Mouse (Mus musculus) midbrain, embryonic 10.5 days (tissue): ENCODE data around the gene Lep. TPM values are rescaled to one million over a fixed set of nuclear protein-coding genes. Genes with fewer than 3 reads are reported as not detected.

ENCODE experiments used
- DNase-seq: peaks from one replicate; pipeline ENCODE4 v3.0.0-alpha.2; 2017; ENCODE audit warnings: low spot score
- H3K27ac ChIP-seq: fragments of 300-500 bp; sonication (generic); replicated peaks from 2 replicates; pipeline ENCODE4 v1.5.1; 2016; ENCODE audit warnings: mild to moderate bottlenecking
- H3K27me3 ChIP-seq: fragments of 300-500 bp; sonication (generic); 2 replicates; pipeline ENCODE4 v1.6.1; 2016; ENCODE audit warnings: low read depth, mild to moderate bottlenecking; ENCODE audit not compliant: poor library complexity, severe bottlenecking
- H3K36me3 ChIP-seq: fragments of 300-500 bp; sonication (generic); 2 replicates; pipeline ENCODE4 v1.6.1; 2016; ENCODE audit warnings: mild to moderate bottlenecking, moderate library complexity
- H3K4me1 ChIP-seq: fragments of 300-500 bp; sonication (generic); 2 replicates; pipeline ENCODE4 v1.6.1; 2016
- H3K4me3 ChIP-seq: fragments of 300-500 bp; sonication (generic); 2 replicates; pipeline ENCODE4 v1.5.1; 2016; ENCODE audit warnings: mild to moderate bottlenecking, moderate library complexity
- H3K9me3 ChIP-seq: fragments of 300-500 bp; sonication (generic); replicated peaks from 2 replicates; pipeline ENCODE4 v1.6.1; 2016; ENCODE audit warnings: mild to moderate bottlenecking
- whole genome bisulfite sequencing: fragments of 180-500 bp; shearing (Covaris S2); methylation state at CpG from one replicate; pipeline ENCODE4 v1.1.7; 2016; 5-methylcytosine and 5-hydroxymethylcytosine counted together
- polyA plus RNA-seq: library from polyadenylated mRNA; unstranded; fragments of >200 nt; fragmentation: Nextera tagmentation; extraction: Ambion mirVana; gene quantifications from 2 replicates; pipeline ENCODE4 v1.2.1, GENCODE M21; 2016

Lep gene
- polyA plus RNA-seq, 1 experiment from 2014 or later: not detected

GRCm38 (mm10) chr6:29056377-29056776, 3.6 kb upstream of the Lep start:
- no peaks in the 10 kb centered on the region for H3K36me3 ChIP-seq
- H3K4me1 ChIP-seq: peaks cover 6% of the 10 kb centered on the region
- no peak for DNase-seq
- H3K27ac ChIP-seq: no peak overlapping the region
- no peaks in the 10 kb centered on the region for H3K27me3 ChIP-seq
- WGBS: 91% methylated on average over 7 of the region's 7 CpGs
- no peak overlapping the region for H3K4me3 ChIP-seq
- no peaks in the 10 kb centered on the region for H3K9me3 ChIP-seq

DNA sequence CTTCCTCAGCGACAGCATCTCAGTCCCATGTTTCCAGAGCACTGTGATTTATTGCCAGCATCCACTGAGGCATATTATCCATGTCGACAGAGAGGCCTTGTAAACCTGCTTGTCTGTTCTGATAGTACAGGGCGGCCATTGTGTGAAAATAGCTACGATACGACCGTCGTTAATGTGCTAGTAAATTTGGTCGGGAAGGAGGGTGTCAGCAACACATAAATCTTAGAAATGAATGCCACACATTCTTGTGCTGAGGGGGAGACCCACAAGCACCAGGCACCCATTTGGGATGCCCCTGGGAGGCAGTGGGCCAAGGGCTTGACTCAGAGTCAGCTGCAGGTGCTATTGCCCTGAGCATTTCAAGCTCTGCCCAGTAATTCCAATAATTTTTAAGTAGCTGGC, 6.4 kb downstream of the Lep start:
- no peaks in the 10 kb centered on the region for H3K9me3 ChIP-seq
- no peaks in the 10 kb centered on the region for H3K36me3 ChIP-seq
- DNase-seq: no peak
- WGBS: 85% methylated on average over 8 of the region's 8 CpGs
- H3K4me3 ChIP-seq: no peak overlapping the region
- no peaks in the 10 kb centered on the region for H3K27me3 ChIP-seq
- no peak overlapping the region for H3K27ac ChIP-seq
- no peaks in the 10 kb centered on the region for H3K4me1 ChIP-seq

DNA sequence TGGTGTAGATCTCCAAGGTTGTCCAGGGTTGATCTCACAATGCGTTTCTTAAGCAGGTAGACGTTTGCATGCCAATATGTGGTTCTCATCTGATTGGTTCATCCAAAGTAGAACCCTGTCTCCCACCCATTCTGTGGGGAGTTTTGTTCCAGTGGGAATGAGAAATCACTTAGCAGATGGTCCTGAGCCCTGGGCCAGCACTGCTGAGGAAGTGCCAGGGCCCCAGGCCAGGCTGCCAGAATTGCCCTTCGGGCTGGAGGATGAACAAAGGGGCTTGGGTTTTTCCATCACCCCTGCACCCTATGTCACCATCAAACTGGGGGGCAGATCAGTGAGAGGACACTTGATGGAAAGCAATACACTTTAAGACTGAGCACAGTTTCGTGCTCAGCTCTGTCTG, 12.2 kb downstream of the Lep start:
- DNase-seq: no peak
- no peaks in the 10 kb centered on the region for H3K27me3 ChIP-seq
- no peaks in the 10 kb centered on the region for H3K9me3 ChIP-seq
- H3K4me3 ChIP-seq: no peak overlapping the region
- 93% methylated on average over 4 of the region's 4 CpGs for WGBS
- 0 out of 2 replicates have a peak, but pooled peaks cover 2% of the 10 kb centered on the region for H3K4me1 ChIP-seq
- no peaks in the 10 kb centered on the region for H3K36me3 ChIP-seq
- H3K27ac ChIP-seq: no peak overlapping the region

DNA sequence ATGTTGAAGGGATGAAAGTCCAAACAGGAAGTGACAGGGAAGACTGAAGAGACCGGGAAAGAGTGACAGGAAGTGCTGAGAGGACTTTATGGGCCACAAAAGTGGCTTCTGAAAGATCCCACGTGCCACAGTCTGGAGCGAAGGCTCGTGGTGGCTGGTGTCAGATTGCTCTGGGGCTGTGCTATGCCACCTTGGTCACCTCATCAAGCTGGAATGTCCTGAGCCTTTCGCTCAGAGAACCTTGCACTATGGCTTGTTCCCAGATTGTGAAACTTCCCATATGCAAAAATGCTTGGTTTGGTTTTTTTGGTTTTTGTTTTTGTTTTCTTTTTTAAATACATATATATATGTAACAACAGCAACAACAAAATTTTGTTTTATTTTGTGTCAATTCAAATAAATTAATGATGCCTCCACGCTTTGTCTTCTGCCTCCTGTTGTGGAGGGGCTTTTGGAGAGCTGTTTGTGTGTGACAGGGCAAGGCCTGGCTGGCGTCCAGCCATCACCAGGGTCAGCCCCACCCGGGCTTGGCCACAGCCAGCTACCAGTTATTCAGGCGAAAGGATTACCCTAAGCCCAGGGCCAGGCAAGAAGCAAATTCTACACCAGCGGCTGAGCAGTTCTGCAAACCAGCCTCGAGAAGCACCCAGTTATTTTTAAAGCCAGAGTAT, 13.6 kb downstream of the Lep start:
- Histone ChIP-seq H3K4me1 (0 out of 2 replicates have a peak, but pooled peaks cover 2% of the 10 kb centered on the region), H3K27me3 (no peaks in the 10 kb centered on the region), H3K27ac (no peak overlapping the region), H3K4me3 (no peak overlapping the region), H3K9me3 (no peaks in the 10 kb centered on the region), H3K36me3 (no peaks in the 10 kb centered on the region)
- no peak for DNase-seq
- WGBS: 71% methylated on average over 11 of the region's 11 CpGs

GRCm38 (mm10) chr6:29074133-29074469, 14.1 kb downstream of the Lep start:
- no peaks in the 10 kb centered on the region for H3K36me3 ChIP-seq
- H3K27me3 ChIP-seq: no peaks in the 10 kb centered on the region
- H3K4me3 ChIP-seq: no peak overlapping the region
- H3K9me3 ChIP-seq: no peaks in the 10 kb centered on the region
- no peak overlapping the region for H3K27ac ChIP-seq
- H3K4me1 ChIP-seq: 0 out of 2 replicates have a peak, but pooled peaks cover 2% of the 10 kb centered on the region
- no peak for DNase-seq

DNA sequence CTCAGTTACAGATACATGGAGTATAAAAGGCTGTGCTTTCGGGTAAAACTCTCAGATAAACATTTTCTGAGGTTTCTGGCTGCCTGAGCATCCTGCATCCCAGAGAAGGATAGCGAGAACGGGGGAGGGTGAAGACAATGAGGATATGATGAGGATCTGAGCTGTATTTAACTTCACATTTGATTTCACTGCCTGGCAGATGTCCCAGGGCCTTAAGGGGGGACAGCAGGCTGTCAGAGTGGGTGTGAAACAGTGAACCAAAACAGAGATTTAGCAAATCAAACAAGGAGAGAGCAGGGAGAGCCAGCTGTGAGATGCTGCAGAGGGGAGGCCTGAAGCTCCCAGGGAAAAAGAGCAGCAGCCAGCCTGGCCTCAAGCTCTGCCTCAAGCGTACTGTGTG, 19.3 kb downstream of the Lep start:
- 73% methylated on average over 4 of the region's 4 CpGs for WGBS
- Histone ChIP-seq H3K4me3 (no peak overlapping the region), H3K36me3 (no peaks in the 10 kb centered on the region), H3K9me3 (no peaks in the 10 kb centered on the region), H3K27me3 (no peaks in the 10 kb centered on the region), H3K27ac (0 out of 2 replicates have a peak overlapping the region, but pooled peaks have one; percentile 46), H3K4me1 (peaks cover 10% of the 10 kb centered on the region)
- no peak for DNase-seq

DNA sequence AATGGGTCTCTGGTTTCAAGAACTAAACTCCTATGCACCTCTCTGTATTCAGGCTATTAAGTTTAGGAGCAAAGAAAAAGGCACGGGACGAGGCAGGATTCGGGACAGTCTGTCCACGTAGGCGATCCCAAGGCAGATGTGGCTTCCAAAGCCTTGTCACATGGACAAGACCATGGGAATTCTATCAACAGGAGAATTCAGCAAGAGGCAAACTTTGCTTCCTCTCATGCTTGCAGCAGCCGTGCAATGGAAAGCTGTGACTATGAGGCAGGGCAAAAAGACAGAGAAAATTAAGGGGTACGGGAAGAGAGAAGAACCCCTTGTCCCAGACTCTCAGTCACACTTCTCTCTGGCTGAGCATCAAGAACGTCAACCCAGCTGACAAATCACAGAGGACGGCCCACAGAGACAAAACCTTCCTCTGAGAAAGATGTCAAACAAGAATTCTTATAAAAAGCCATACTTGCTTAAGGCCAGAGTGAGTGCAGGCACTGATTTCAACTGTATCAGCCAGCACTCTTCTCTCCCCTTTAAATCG, 21.9 kb downstream of the Lep start:
- Histone ChIP-seq H3K36me3 (no peaks in the 10 kb centered on the region), H3K27ac (no peak overlapping the region), H3K4me1 (peaks cover 14% of the 10 kb centered on the region), H3K9me3 (no peaks in the 10 kb centered on the region), H3K4me3 (no peak overlapping the region), H3K27me3 (no peaks in the 10 kb centered on the region)
- WGBS: 87% methylated on average over 10 of the region's 10 CpGs
- DNase-seq: no peak

DNA sequence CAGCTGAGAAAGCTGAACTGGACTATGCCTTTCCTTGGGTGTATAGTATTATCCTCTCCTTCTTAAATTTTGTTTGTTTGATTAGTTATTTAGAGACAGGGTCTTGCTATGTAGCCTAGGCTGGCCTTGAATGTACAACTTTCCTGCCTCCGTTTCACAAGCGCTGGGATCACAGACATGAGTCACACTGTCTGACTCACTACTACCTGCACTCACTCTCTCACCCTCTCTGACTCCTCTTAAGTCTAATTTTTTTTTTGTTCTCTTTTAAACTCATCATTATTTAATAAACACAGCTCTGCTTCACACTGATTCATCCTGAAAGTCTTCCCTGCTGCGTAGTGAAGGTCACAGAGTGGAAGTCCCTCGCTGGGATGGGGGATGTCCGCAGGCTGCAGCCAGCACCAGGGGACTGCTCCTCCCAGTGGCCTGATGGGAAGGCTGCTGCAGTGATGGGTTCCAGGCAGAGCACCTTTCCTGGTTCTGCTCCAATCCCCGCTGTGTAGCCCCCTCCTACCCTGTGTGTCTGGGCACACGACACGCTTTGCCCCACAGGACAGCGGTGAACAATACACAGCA, 22.8 kb downstream of the Lep start:
- H3K4me3 ChIP-seq: no peak overlapping the region
- WGBS: 53% methylated on average over 9 of the region's 9 CpGs
- H3K27ac ChIP-seq: no peak overlapping the region
- H3K27me3 ChIP-seq: no peaks in the 10 kb centered on the region
- no peaks in the 10 kb centered on the region for H3K36me3 ChIP-seq
- peaks cover 12% of the 10 kb centered on the region for H3K4me1 ChIP-seq
- H3K9me3 ChIP-seq: no peaks in the 10 kb centered on the region
- DNase-seq: no peak

DNA sequence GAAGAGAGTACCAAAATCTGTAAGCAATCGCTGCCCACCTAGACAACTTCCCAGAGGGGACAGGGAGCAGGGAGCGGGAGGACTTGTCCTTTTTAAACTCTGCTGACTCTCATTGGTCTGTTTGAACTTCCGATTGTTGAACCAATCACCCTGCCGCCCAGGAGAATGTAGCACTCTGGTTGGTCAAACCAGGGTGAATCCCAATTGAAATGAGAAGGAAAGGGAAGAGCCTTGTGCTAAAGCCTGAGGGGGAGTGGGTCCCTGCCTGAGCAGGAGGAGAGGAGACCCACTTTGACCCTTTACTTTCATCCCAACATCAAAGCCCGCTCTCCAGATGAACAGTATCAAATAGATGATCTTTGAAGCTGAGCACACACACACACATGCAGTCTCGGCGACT, 24.4 kb downstream of the Lep start:
- Histone ChIP-seq H3K36me3 (no peaks in the 10 kb centered on the region), H3K4me1 (peaks cover 9% of the 10 kb centered on the region), H3K27me3 (no peaks in the 10 kb centered on the region), H3K4me3 (no peak overlapping the region), H3K9me3 (no peaks in the 10 kb centered on the region), H3K27ac (no peak overlapping the region)
- WGBS: 68% methylated on average over 7 of the region's 7 CpGs
- no peak for DNase-seq

DNA sequence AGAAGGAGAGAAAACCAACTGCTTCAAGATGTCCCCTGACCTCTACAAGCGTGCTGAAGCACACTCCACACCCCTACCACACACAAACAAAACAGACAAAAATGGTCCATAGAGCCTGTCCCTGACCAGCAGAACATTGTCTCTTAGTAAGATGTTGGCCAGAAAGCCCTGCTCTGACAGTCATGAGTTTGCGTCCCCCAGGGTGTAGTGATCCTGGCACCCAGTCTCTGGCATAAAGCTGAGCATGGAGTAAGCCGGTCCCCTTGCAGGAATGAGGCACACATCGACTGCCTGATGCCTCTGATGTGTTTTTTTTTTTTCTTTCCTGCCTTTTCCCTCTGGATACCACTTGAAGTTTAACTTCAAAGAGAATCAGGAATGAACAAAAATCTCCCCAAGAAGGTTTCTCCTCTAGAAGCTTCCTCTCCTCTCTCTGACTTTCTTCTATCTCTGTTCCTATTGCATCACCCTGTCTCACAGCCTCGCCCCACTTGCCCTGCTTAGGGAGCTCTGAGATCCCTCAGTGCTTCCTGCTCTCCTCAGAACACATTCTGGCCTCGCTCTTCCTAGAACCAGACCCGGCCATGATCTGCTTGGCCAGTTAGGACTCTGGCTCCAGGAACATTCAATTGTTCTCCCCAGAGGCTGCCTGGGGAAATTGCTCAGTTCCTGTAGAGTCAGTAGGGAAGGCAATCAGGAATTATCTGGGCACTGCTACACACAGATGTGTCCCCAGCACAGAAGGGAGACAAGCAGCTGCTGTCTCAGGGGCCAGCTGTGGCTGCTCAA, 28.1 kb downstream of the Lep start:
- Histone ChIP-seq H3K9me3 (peaks cover 10% of the 10 kb centered on the region), H3K4me3 (no peak overlapping the region)

GRCm38 (mm10) chr6:29092234-29092633, 32.2 kb downstream of the Lep start:
- Histone ChIP-seq H3K4me1 (no peaks in the 10 kb centered on the region), H3K4me3 (no peak overlapping the region), H3K27me3 (no peaks in the 10 kb centered on the region), H3K9me3 (peaks cover 14% of the 10 kb centered on the region), H3K27ac (no peak overlapping the region), H3K36me3 (no peaks in the 10 kb centered on the region)
- 84% methylated on average over 7 of the region's 7 CpGs for WGBS
- DNase-seq: no peak

More for the DNA sequence above, 28.1 kb downstream of the Lep start:
- 77% methylated on average over 7 of the region's 7 CpGs for WGBS
- H3K36me3 ChIP-seq: no peaks in the 10 kb centered on the region
- no peak overlapping the region for H3K27ac ChIP-seq
- peaks cover 5% of the 10 kb centered on the region; the same call in 1 of the 2 replicates for H3K4me1 ChIP-seq
- H3K27me3 ChIP-seq: no peaks in the 10 kb centered on the region
- DNase-seq: no peak

- no peaks in the 10 kb centered on the region for H3K27me3 ChIP-seq
Observed at GRCm38 (mm10) chr6:29092904-29093303, 32.9 kb downstream of the Lep start.

More at GRCm38 (mm10) chr6:29092904-29093303, 32.9 kb downstream of the Lep start:
- H3K36me3 ChIP-seq: no peaks in the 10 kb centered on the region
- no peak overlapping the region for H3K4me3 ChIP-seq
- 54% methylated on average over 11 of the region's 11 CpGs for WGBS
- no peak overlapping the region for H3K27ac ChIP-seq
- H3K4me1 ChIP-seq: no peaks in the 10 kb centered on the region
- peaks cover 14% of the 10 kb centered on the region for H3K9me3 ChIP-seq
- DNase-seq: no peak
